Mouse (Mus musculus) liver, adult 2 months (tissue): ENCODE measurements around the gene Mfge8. TPM values are rescaled to one million over a fixed set of nuclear protein-coding genes. Genes with fewer than 3 reads are reported as not detected.
A peak's percentile ranks its signal among the peaks of the same experiment; 100 is the strongest.

Source experiments
- DNase-seq: peaks from one replicate; pipeline ENCODE4 v3.0.0-alpha.2; 2011; ENCODE audit warnings: low read depth, low spot score; ENCODE audit errors: extremely low read depth
- H3K27ac ChIP-seq: fragments of 200-500 bp; replicated peaks from 2 replicates; pipeline ENCODE4 v1.5.1; 2012; ENCODE audit warnings: low read depth, mild to moderate bottlenecking, control low read depth, inconsistent platforms, low read length; ENCODE audit not compliant: insufficient read depth
- H3K27me3 ChIP-seq: fragments of 200-500 bp; 2 replicates; pipeline ENCODE4 v1.6.1; 2012; ENCODE audit warnings: mild to moderate bottlenecking, moderate library complexity, low read length, inconsistent platforms; ENCODE audit not compliant: control insufficient read depth, insufficient read depth
- H3K36me3 ChIP-seq: fragments of 200-500 bp; 2 replicates; pipeline ENCODE4 v1.6.1; 2012; ENCODE audit warnings: low read length, inconsistent platforms; ENCODE audit not compliant: control insufficient read depth, insufficient read depth
- H3K4me1 ChIP-seq: fragments of 200-500 bp; 2 replicates; pipeline ENCODE4 v1.6.1; 2011; ENCODE audit warnings: low read length; ENCODE audit not compliant: control insufficient read depth, insufficient read depth
- H3K4me3 ChIP-seq: fragments of 200-500 bp; 2 replicates; pipeline ENCODE4 v1.5.1; 2011; ENCODE audit warnings: low read depth, mild to moderate bottlenecking, control low read depth, low read length, moderate library complexity; ENCODE audit not compliant: insufficient read depth
- H3K79me2 ChIP-seq: fragments of 200-500 bp; 2 replicates; pipeline ENCODE4 v1.6.1; 2012; ENCODE audit warnings: inconsistent platforms, mild to moderate bottlenecking, low read length, moderate library complexity; ENCODE audit not compliant: control insufficient read depth, insufficient read depth
- H3K9ac ChIP-seq: fragments of 200-500 bp; 2 replicates; pipeline ENCODE4 v1.6.1; 2012; ENCODE audit warnings: low read depth, mild to moderate bottlenecking, control low read depth, inconsistent platforms, low read length
- CTCF ChIP-seq: fragments of 200-500 bp; IDR thresholded peaks from 2 replicates; pipeline ENCODE4 v1.5.1; 2011; ENCODE audit warnings: low read depth, low read length, control low read depth
- POLR2A ChIP-seq: fragments of 200-500 bp; IDR thresholded peaks from 2 replicates; pipeline ENCODE4 v1.6.1; 2011; ENCODE audit warnings: low read length, control low read depth; ENCODE audit not compliant: insufficient read depth; ENCODE audit errors: extremely low read depth
- WGBS: fragments of 180-500 bp; shearing (Covaris S2); methylation state at CpG from one replicate; pipeline ENCODE4 v1.1.7; 2018; 5-methylcytosine and 5-hydroxymethylcytosine counted together
- polyA plus RNA-seq: library from polyadenylated mRNA; depleted of rRNA; stranded (reverse); fragments of >200 nt; gene quantifications from 2 replicates; pipeline ENCODE4 v1.2.3, GENCODE M21; 2012; rRNA removed
- total RNA-seq: library from RNA; depleted of rRNA; stranded (reverse); fragments of >200 nt; gene quantifications from 2 replicates; pipeline ENCODE4 v1.2.3, GENCODE M21; 2014; rRNA removed

The Mfge8 gene
- total RNA-seq, result 12.2 and 17.5 TPM in 2 replicates
- polyA plus RNA-seq, result 13.9 and 20.4 TPM in 2 replicates

DNA sequence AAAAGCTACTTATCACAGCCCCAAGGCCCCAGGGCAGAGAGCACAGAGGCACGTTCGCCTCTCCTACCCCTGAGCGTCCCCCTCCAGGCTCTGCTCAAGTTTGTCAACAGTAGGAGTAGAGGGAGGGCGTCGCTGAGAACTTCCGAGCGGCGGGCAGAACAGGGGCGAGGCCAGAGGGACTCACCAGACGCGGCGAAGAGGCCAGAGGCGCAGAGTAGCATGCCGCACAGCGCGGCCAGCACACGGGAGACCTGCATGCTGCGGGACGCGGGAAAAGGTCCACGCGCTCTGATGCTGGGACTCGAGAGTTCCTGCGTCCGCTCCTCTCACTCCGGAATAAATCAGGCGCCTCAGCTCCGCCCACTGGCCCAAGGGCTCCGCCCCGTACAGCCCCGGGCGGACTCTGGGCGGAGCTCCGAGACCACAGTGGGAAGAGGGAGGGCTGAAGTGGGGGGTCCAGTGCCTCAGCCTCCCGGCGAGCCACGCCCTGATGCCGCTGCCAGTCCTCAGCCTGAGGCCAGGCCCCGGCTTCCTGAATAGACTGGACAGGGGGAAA lies at the start of gene Mfge8:
Gene Mfge8 (minus strand): TSS at position 350 of the 556 bp plus-strand sequence.
- TF ChIP-seq CTCF, result no peak
- TF ChIP-seq POLR2A, result peak; percentile 66; the same call in 1 of the 2 replicates
- H3K36me3 ChIP-seq, result no peaks in the 10 kb centered on the region
- H3K27ac ChIP-seq, result no peak within 1 kb of the TSS; the same call in 1 of the 2 replicates
- peak within 1 kb of the TSS; percentile 93 for H3K4me3 ChIP-seq
- DNase-seq, result peak; percentile 42
- H3K9ac ChIP-seq, result peak within 1 kb of the TSS; percentile 72
- H3K4me1 ChIP-seq, result peaks cover 3% of the 10 kb centered on the region; the same call in 1 of the 2 replicates
- under 1% methylated on average over 39 of the region's 39 CpGs for WGBS
- H3K27me3 ChIP-seq, result no peaks in the 10 kb centered on the region
- H3K79me2 ChIP-seq, result no peaks in the 10 kb centered on the region

DNA sequence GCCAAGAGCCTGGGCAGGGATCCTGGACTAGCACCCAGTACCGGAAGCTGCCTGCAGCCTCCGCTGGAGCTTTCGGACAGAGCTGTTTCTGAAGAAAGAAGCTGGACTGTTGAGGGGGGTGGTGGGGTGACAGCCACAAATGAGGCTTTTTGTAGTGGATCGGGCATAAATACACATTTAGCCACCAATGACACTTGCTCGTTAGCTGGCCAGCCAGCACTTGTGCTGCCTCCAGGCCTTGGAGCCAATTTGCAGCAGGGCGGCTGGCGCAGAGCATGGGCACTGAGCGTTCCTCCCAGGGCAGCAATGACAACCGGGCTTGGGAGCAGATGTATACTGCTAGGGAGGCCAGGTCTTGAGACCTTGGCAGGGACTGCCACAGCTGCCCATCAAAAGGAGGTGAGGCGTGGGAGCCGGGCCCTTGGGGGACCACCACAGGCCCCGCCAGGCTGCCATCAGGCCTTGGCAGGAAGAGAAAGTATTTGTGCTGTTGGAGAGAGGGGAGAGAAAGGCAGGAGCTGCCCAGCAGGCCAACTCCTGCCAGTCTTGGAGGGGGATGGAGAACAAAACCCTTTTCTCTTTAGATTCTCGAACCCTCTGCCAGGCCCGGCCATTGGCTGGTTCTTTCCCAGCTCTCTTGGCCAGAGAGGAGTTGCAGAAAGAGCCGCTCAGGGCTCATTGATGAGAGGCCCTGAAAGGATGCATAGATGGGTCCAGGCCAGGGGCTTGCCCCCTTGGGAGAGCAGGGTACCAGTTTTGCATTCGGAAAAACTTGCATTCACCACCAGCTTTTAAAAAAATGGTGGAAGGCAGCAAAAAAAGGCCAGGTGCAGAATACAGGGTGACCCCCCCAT lies 45.9 kb upstream of the Mfge8 start:
- Histone ChIP-seq H3K27me3 (no peaks in the 10 kb centered on the region), H3K4me1 (no peaks in the 10 kb centered on the region), H3K27ac (no peak overlapping the region), H3K79me2 (no peaks in the 10 kb centered on the region), H3K4me3 (no peak overlapping the region), H3K9ac (no peak overlapping the region), H3K36me3 (no peaks in the 10 kb centered on the region)
- no peak for TF ChIP-seq CTCF
- TF ChIP-seq POLR2A, result no peak
- DNase-seq, result no peak
- 91% methylated on average over 16 of the region's 16 CpGs for WGBS

DNA sequence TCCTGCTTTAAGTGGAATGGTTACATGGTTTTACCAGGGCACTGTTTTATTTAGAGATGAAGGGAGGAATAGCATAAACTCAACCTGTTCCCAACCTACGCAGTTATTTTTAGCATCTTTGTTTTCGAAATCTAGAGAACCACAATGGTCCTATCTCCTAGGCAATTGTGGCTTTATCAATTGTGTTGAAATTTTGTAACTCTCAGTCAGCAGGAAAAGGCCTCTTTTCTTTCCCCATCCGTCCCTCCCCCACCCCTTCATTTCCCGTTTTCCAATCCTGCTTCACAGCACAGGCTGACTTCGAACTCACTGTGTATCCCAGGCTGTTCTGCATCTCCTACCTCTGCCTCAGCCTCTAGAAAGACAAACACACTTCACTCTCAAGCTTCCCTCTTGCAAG lies 45.1 kb upstream of the Mfge8 start:
- H3K36me3 ChIP-seq, result no peaks in the 10 kb centered on the region
- H3K27ac ChIP-seq, result no peak overlapping the region
- 65% methylated on average over 5 of the region's 5 CpGs for WGBS
- DNase-seq, result no peak
- no peaks in the 10 kb centered on the region for H3K79me2 ChIP-seq
- H3K4me3 ChIP-seq, result no peak overlapping the region
- TF ChIP-seq CTCF (no peak), POLR2A (no peak)
- no peak overlapping the region for H3K9ac ChIP-seq
- H3K27me3 ChIP-seq, result no peaks in the 10 kb centered on the region
- no peaks in the 10 kb centered on the region for H3K4me1 ChIP-seq

DNA sequence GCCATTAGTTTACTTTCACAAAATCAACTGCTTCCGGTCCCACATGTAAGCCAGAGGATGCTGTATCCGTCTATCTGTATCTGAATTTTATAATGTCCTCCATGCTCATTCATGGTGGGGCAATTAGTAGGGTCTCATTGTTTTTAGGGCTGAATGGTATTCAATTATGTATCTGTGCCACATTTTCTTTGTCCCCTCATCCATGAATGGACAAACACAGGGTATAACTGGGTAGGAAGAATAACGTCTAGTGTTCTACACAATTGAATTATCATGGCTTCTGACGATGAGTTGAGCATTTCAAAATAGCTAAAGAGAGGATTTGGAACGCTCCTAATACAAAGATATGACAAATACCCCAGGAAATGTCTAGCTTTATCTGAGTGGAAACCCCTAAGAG lies 42.6 kb upstream of the Mfge8 start:
- H3K27ac ChIP-seq, result no peak overlapping the region
- 75% methylated on average over 5 of the region's 5 CpGs for WGBS
- no peak overlapping the region for H3K4me3 ChIP-seq
- H3K36me3 ChIP-seq, result no peaks in the 10 kb centered on the region
- TF ChIP-seq POLR2A, result no peak
- TF ChIP-seq CTCF, result no peak
- no peak for DNase-seq
- H3K27me3 ChIP-seq, result no peaks in the 10 kb centered on the region
- H3K79me2 ChIP-seq, result no peaks in the 10 kb centered on the region
- no peaks in the 10 kb centered on the region for H3K4me1 ChIP-seq
- H3K9ac ChIP-seq, result no peak overlapping the region

DNA sequence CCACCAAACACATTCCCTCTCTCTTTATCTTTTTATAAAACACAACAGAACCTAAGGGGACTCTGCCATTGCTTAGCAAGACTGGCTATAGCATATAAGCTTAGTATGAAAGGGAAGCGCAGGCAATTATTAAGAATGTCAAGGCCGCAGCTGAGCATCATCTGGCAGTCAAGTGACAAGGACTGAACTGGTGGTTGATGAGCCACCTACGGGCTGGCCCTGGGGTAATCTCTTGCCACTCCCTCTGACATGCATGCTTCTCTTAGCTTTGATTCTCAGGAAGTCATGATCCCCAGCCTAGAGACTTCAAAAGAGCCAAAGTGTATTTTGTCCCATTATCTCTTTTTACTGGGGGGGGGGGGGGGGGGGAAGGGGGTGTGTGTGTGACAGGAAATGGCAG lies 41.7 kb upstream of the Mfge8 start:
- 54% methylated on average over 3 of the region's 3 CpGs for WGBS
- TF ChIP-seq POLR2A (no peak), CTCF (no peak)
- H3K27me3 ChIP-seq, result no peaks in the 10 kb centered on the region
- no peaks in the 10 kb centered on the region for H3K79me2 ChIP-seq
- H3K9ac ChIP-seq, result no peak overlapping the region
- no peak for DNase-seq
- no peaks in the 10 kb centered on the region for H3K4me1 ChIP-seq
- H3K4me3 ChIP-seq, result no peak overlapping the region
- H3K36me3 ChIP-seq, result no peaks in the 10 kb centered on the region
- H3K27ac ChIP-seq, result no peak overlapping the region

DNA sequence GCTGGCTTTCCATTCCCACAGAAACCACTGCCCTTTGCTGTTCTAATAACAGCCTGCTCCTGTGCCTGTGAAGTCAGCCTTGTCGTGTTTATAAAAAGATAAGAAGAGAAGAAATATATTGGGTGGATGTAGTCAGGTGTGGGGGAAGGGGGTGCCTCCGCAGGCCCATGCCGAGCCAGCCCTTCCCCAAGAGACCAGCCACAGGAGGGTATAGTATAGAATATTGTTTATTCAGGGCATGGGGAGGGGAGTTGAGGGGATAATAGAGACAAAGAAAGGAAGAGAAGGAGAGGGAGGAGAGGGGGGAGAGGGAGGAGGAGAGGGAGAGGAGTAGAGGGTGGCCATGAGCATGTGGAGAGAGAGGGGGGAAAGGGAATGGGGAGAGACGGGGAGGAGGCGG lies 40.4 kb upstream of the Mfge8 start:
- DNase-seq, result no peak
- TF ChIP-seq POLR2A (no peak), CTCF (no peak)
- Histone ChIP-seq H3K4me3 (no peak overlapping the region), H3K79me2 (no peaks in the 10 kb centered on the region), H3K4me1 (no peaks in the 10 kb centered on the region), H3K27ac (no peak overlapping the region), H3K9ac (no peak overlapping the region), H3K27me3 (no peaks in the 10 kb centered on the region), H3K36me3 (no peaks in the 10 kb centered on the region)
- WGBS, result 64% methylated on average over 3 of the region's 5 CpGs
